Mouse (Mus musculus) forebrain, embryonic 10.5 days (tissue): ENCODE results near the gene Atrip. TPM values are rescaled to one million over a fixed set of nuclear protein-coding genes. Genes with fewer than 3 reads are reported as not detected.
A peak's percentile ranks its signal among the peaks of the same experiment; 100 is the strongest.

ENCODE experiments used
- DNase-seq: peaks from one replicate; pipeline ENCODE4 v3.0.0-alpha.2; 2017; ENCODE audit warnings: low spot score; ENCODE audit errors: extremely low spot score
- H3K27ac ChIP-seq: fragments of 300-500 bp; sonication (generic); 2 replicates; pipeline ENCODE4 v1.5.1; 2016; ENCODE audit warnings: mild to moderate bottlenecking
- H3K27me3 ChIP-seq: fragments of 300-500 bp; sonication (generic); 2 replicates; pipeline ENCODE4 v1.6.1; 2016; ENCODE audit warnings: mild to moderate bottlenecking; ENCODE audit not compliant: poor library complexity, severe bottlenecking
- H3K36me3 ChIP-seq: fragments of 300-500 bp; sonication (generic); replicated peaks from 2 replicates; pipeline ENCODE4 v1.6.1; 2016; ENCODE audit warnings: mild to moderate bottlenecking, moderate library complexity
- H3K4me1 ChIP-seq: fragments of 300-500 bp; sonication (generic); 2 replicates; pipeline ENCODE4 v1.6.1; 2016
- H3K4me3 ChIP-seq: fragments of 300-500 bp; sonication (generic); 2 replicates; pipeline ENCODE4 v1.5.1; 2016; ENCODE audit warnings: mild to moderate bottlenecking, moderate library complexity
- H3K9me3 ChIP-seq: fragments of 300-500 bp; sonication (generic); 2 replicates; pipeline ENCODE4 v1.6.1; 2016; ENCODE audit warnings: mild to moderate bottlenecking, moderate library complexity
- WGBS: fragments of 180-500 bp; shearing (Covaris S2); methylation state at CpG from one replicate; pipeline ENCODE4 v1.1.7; 2016; 5-methylcytosine and 5-hydroxymethylcytosine counted together
- polyA plus RNA-seq: library from polyadenylated mRNA; unstranded; fragments of >200 nt; fragmentation: Nextera tagmentation; extraction: Ambion mirVana; gene quantifications from 2 replicates; pipeline ENCODE4 v1.2.1, GENCODE M21; 2016

Atrip gene
- polyA plus RNA-seq, 1 experiment from 2014 or later: 34.9 TPM

- H3K9me3 ChIP-seq: no peaks in the 10 kb centered on the region
- WGBS: 93% methylated on average over 3 of the region's 3 CpGs
- H3K27ac ChIP-seq: no peak overlapping the region
- no peak overlapping the region for H3K4me3 ChIP-seq
- no peak for DNase-seq
- peaks cover 13% of the 10 kb centered on the region for H3K4me1 ChIP-seq
- peaks cover 90% of the 10 kb centered on the region for H3K36me3 ChIP-seq
- no peaks in the 10 kb centered on the region for H3K27me3 ChIP-seq
Observed at GRCm38 (mm10) chr9:109068095-109068735, 5.7 kb downstream of the Atrip start.

DNA sequence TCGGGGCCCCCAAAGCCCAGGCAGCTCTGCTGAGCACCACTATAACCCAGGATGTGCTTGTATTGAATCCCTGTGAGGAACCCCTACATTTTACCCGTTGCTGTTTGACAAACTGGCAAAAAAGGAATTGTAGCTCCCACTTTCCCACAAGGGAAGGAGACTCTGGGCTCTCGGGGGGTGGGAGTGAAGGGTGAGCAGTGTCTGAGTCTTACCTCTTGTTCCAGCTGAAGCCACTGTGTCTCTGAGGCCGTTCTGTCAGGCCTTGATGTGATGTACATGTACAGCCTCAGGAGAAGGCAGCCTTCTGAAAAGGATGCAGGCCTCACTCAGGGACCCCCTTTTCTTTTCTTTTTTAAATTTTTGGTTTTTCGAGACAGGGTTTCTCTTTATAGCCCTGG lies 13.0 kb downstream of the Atrip start:
- DNase-seq: no peak
- Histone ChIP-seq H3K4me3 (no peak overlapping the region), H3K4me1 (peaks cover 17% of the 10 kb centered on the region), H3K27ac (no peak overlapping the region), H3K36me3 (peaks cover 95% of the 10 kb centered on the region), H3K9me3 (no peaks in the 10 kb centered on the region), H3K27me3 (no peaks in the 10 kb centered on the region)
- 87% methylated on average over 5 of the region's 5 CpGs for WGBS

GRCm38 (mm10) chr9:109060184-109060897 lies 13.6 kb downstream of the Atrip start:
- no peak overlapping the region for H3K4me3 ChIP-seq
- no peaks in the 10 kb centered on the region for H3K9me3 ChIP-seq
- WGBS: 89% methylated on average over 16 of the region's 16 CpGs
- DNase-seq: no peak
- H3K27ac ChIP-seq: no peak overlapping the region
- H3K4me1 ChIP-seq: peaks cover 20% of the 10 kb centered on the region
- H3K27me3 ChIP-seq: no peaks in the 10 kb centered on the region
- H3K36me3 ChIP-seq: peaks cover 89% of the 10 kb centered on the region

DNA sequence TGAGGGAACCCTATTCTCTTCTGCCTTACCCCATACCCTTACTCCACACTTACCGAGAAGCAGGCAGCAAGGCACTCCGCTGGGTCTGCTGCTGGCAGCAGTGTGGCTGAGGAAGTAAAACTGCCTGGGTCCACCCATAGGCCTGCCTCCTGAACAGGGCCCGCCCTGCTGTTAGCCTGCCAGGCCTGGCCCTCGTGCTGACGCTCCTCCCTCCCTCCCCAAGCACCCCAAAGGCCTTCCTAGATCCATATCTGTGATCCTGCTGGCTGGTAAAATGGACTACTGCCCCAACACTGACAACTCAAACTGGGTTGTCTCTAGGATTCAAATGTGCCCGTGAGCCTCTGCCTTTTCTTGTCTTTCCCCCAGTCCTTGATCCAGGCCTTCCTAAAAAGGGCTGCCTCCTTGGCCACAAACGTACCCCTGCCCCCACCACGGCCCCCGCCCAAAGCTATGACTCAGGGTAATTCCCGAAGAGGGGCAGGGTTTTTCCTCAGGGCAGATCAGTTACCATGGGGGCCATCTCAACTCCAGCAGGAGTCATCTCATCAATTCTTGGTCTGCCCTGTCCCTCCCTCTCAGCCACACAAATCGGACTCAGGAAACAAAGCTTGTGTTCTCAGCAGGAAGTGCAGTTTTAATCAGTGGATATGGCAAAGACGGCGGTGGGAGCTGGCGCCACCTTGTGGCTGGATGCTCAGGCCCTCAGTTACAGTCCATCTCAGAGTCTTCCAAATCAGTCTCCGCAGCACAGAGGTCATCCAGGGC lies 14.6 kb downstream of the Atrip start, which contains the start of gene Trex1:
Gene Trex1, minus strand, starts transcription at position 599 of the 768 bp plus-strand sequence.
- Histone ChIP-seq H3K9me3 (no peaks in the 10 kb centered on the region), H3K36me3 (peaks cover 79% of the 10 kb centered on the region), H3K4me3 (peak within 1 kb of the TSS; percentile 33), H3K27ac (peak within 1 kb of the TSS; percentile 84), H3K4me1 (peaks cover 30% of the 10 kb centered on the region), H3K27me3 (no peaks in the 10 kb centered on the region)
- DNase-seq: peak; percentile 84
- 30% methylated on average over 15 of the region's 15 CpGs for WGBS

DNA sequence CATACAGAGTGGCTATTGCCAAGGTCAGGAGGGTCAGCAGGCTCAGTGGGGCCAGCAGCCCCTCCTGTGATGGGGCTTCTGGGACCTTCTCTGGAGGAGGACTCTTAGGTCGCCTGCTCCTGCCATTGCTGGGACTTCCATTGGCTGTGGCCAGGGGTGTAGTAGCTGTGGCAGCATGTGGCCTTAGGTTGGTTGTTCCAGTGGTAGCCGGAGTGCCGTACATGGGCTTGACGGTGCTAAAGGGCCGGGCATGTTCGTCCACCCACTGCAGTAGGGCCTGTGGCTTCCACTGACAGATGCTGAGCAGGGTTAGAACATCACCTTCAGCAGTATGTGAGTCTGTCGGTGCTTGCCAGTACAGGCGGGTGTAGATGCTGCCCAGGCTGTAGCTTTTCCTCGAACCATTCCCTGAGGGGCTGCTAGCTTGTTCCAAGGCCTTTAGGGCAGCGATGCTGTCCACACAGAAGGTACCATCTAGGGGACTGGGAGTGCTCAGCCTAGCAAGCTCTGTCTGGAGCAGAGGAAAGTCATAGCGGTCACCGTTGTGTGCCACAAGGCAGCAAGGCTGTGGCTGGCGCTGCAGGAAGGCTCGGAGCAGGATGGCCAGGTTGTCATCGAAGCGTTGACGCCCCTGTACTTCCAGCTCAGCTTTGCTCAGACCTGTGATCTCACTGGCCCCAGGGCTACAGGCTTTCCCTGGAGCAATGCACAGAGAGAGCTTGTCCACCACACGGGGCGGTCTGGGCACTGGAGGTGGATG lies 15.7 kb downstream of the Atrip start:
- H3K4me1 ChIP-seq: peaks cover 38% of the 10 kb centered on the region
- H3K4me3 ChIP-seq: peak overlapping the region; percentile 33; the same call in 1 of the 2 replicates
- peaks cover 68% of the 10 kb centered on the region for H3K36me3 ChIP-seq

DNA sequence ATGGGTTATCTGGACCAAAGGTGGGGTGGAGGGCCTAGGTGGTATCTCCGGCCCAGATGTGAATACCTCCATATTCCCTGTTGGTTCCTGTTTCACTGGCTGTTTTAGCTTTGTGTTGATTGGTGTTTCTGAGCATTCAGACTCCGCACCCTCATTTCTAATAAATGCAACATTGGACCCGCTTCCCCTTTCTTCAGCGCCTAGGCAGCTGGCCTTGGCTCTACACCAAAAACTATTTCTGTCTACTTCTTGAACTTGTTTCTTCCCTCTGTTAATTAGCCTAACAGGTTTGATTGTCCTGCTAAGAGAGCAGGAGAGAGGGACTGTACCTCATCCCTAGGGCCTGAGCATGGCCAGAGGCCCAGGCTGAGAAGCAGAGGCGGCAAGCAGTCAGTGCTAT lies 16.4 kb downstream of the Atrip start:
- peaks cover 64% of the 10 kb centered on the region for H3K36me3 ChIP-seq

More for the DNA sequence above, 15.7 kb downstream of the Atrip start:
- H3K27me3 ChIP-seq: no peaks in the 10 kb centered on the region
- 92% methylated on average over 19 of the region's 19 CpGs for WGBS
- peak overlapping the region; percentile 84 for H3K27ac ChIP-seq
- no peak for DNase-seq
- H3K9me3 ChIP-seq: no peaks in the 10 kb centered on the region

DNA sequence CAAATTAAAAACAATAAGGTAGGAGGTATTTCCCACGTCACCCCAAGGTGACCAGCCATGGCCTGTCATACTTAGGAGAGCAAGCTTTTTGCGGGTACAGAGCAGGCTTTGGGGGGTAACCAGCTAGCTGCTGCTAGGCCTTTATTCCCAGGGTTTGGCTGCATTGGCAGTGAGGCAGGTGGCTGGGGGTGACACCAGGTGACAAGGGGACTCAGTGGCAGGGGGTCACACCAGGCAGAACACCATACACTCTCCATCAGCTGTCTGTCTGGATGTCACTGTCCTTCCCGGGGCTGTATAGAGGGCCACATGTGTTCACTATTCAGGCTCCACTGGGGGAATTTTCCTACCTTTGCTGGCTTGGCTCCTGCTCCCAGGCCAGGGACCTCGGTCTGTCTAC lies 17.0 kb downstream of the Atrip start:
- Histone ChIP-seq H3K27me3 (no peaks in the 10 kb centered on the region), H3K27ac (no peak overlapping the region), H3K9me3 (no peaks in the 10 kb centered on the region), H3K4me1 (peaks cover 42% of the 10 kb centered on the region), H3K36me3 (peaks cover 58% of the 10 kb centered on the region), H3K4me3 (no peak overlapping the region)
- 90% methylated on average over 4 of the region's 4 CpGs for WGBS
- DNase-seq: no peak

More for the DNA sequence above, 16.4 kb downstream of the Atrip start:
- DNase-seq: no peak
- WGBS: 91% methylated on average over 5 of the region's 5 CpGs
- Histone ChIP-seq H3K9me3 (no peaks in the 10 kb centered on the region), H3K27me3 (no peaks in the 10 kb centered on the region), H3K27ac (no peak overlapping the region), H3K4me3 (no peak overlapping the region), H3K4me1 (peaks cover 42% of the 10 kb centered on the region)

- Histone ChIP-seq H3K4me1 (peaks cover 42% of the 10 kb centered on the region), H3K9me3 (no peaks in the 10 kb centered on the region), H3K36me3 (peaks cover 52% of the 10 kb centered on the region), H3K27me3 (no peaks in the 10 kb centered on the region), H3K27ac (no peak overlapping the region), H3K4me3 (no peak overlapping the region)
- no peak for DNase-seq
- 93% methylated on average over 17 of the region's 17 CpGs for WGBS
Observed at GRCm38 (mm10) chr9:109056081-109056690, 17.7 kb downstream of the Atrip start.

GRCm38 (mm10) chr9:109055271-109056030 lies 18.5 kb downstream of the Atrip start:
- H3K27ac ChIP-seq: peak overlapping the region; percentile 71
- WGBS: 95% methylated on average over 12 of the region's 12 CpGs
- H3K4me1 ChIP-seq: peaks cover 42% of the 10 kb centered on the region
- peak overlapping the region; percentile 32 for H3K4me3 ChIP-seq
- H3K36me3 ChIP-seq: peaks cover 45% of the 10 kb centered on the region
- H3K27me3 ChIP-seq: no peaks in the 10 kb centered on the region
- no peak for DNase-seq
- H3K9me3 ChIP-seq: no peaks in the 10 kb centered on the region

GRCm38 (mm10) chr9:109054712-109055111 lies 19.2 kb downstream of the Atrip start:
- peak overlapping the region; percentile 32 for H3K4me3 ChIP-seq
- WGBS: 21% methylated on average over 7 of the region's 7 CpGs
- H3K36me3 ChIP-seq: peaks cover 38% of the 10 kb centered on the region
- no peaks in the 10 kb centered on the region for H3K9me3 ChIP-seq
- H3K4me1 ChIP-seq: peaks cover 38% of the 10 kb centered on the region
- no peaks in the 10 kb centered on the region for H3K27me3 ChIP-seq
- no peak for DNase-seq
- H3K27ac ChIP-seq: peak overlapping the region; percentile 71

DNA sequence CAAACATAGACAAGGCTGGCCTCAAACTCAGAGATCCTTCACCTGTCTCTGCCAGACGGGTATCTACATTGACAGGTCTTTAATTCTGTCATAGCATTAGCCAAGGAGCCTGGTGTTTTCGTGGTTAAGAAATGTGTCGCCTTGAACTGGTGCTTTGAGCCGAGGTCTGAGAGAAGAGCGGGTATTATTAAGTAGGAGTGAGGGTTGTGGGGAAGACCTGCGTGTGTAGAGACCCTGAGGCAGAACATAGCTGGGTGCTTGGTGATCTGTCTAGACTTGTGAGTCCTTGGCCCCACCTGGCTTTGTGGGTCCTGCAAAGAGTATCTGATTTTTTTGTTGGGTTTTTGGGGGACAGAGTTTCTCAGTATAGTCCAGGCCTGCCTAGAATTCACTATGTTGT lies 20.1 kb downstream of the Atrip start:
- peaks cover 30% of the 10 kb centered on the region for H3K36me3 ChIP-seq
- no peaks in the 10 kb centered on the region for H3K9me3 ChIP-seq
- H3K27me3 ChIP-seq: no peaks in the 10 kb centered on the region
- 0 out of 2 replicates have a peak overlapping the region, but pooled peaks have one; percentile 8 for H3K27ac ChIP-seq
- DNase-seq: no peak
- H3K4me1 ChIP-seq: peaks cover 30% of the 10 kb centered on the region
- WGBS: 86% methylated on average over 6 of the region's 6 CpGs
- no peak overlapping the region for H3K4me3 ChIP-seq
